Mouse (Mus musculus): ENCODE data around the gene Zfp59. TPM values are rescaled to one million over a fixed set of nuclear protein-coding genes. Genes with fewer than 3 reads are reported as not detected.
A peak's percentile ranks its signal among the peaks of the same experiment; 100 is the strongest.
"Not testable (repeated sequence)": the region's sequence is repeated elsewhere in the genome, so short reads cannot be mapped to it uniquely, and the experiment has no call there.

The Zfp59 gene
- total and polyA plus RNA-seq, 2 experiments from 2014 or later, result 3.6 to 5.5 TPM

DNA sequence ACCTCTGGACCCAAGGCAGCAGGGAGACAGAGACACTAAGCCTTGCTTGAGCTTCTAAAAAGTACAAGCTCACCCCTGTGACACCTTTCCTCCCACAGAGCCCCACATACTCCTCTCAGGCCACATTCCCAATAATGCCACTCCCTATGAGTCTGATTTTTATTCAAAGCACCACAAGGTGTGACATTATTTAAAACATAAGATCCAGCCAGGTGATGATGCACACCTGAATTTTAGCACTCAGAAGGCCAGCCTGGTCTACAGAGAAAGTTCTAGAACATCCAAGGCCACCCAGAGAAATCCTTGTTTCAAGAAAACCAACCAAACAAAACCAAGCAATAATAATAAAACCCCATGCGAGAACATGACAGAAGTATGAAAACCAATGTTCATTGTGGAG, 18.8 kb downstream of the Zfp59 start, which contains the start of gene Zfp607a:
TSS of gene Zfp607a (plus strand) at position 301 of the 400 bp plus-strand sequence.
- Histone ChIP-seq H3K36me3 (replicated peaks; ENCODE audit: control insufficient read depth, insufficient read depth, low read length) (peaks cover 7% of the 10 kb centered on the region), H3K4me3 (ENCODE audit: low read depth, low read length) (no peak within 1 kb of the TSS), H3K9me3 (replicated peaks; ENCODE audit: control insufficient read depth, low read length) (no peaks in the 10 kb centered on the region), H3K4me1 (ENCODE audit: control insufficient read depth, insufficient read depth) (peaks cover 6% of the 10 kb centered on the region), H3K27me3 (ENCODE audit: control insufficient read depth, insufficient read depth, low read length) (no peaks in the 10 kb centered on the region), H3K9ac (replicated peaks; ENCODE audit: low read depth, low read length) (no peak within 1 kb of the TSS), H3K4me2 (ENCODE audit: low read depth, low read length) (no peak within 1 kb of the TSS), H3K27ac (ENCODE audit: low read depth) (no peak within 1 kb of the TSS)
- DNase-seq (ENCODE audit: low spot score), result no peak
- no peak for TF ChIP-seq EP300 (IDR thresholded peaks at IDR 0.05; ENCODE audit: low read depth)
- no peak for TF ChIP-seq CTCF (IDR thresholded peaks at IDR 0.05; ENCODE audit: low read depth)
- 100% methylated on average over 1 of the region's 1 CpGs for WGBS
- ATAC-seq (ENCODE audit: insufficient read depth, low read depth), result no peak

- ATAC-seq (ENCODE audit: insufficient read depth, low read depth) (peak; percentile 59), DNase-seq (ENCODE audit: low spot score) (peak; percentile 70)
- peak overlapping the region; percentile 66 for H3K4me2 ChIP-seq (ENCODE audit: low read depth, low read length)
- no peaks in the 10 kb centered on the region for H3K9me3 ChIP-seq (replicated peaks; ENCODE audit: control insufficient read depth, low read length)
- TF ChIP-seq CTCF (IDR thresholded peaks at IDR 0.05; ENCODE audit: low read depth), result no peak
- no peak for TF ChIP-seq EP300 (IDR thresholded peaks at IDR 0.05; ENCODE audit: low read depth)
- H3K27me3 ChIP-seq (ENCODE audit: control insufficient read depth, insufficient read depth, low read length), result no peaks in the 10 kb centered on the region
- WGBS, result 9% methylated on average over 10 of the region's 10 CpGs
- peaks cover 6% of the 10 kb centered on the region for H3K4me1 ChIP-seq (ENCODE audit: control insufficient read depth, insufficient read depth)
- H3K36me3 ChIP-seq (replicated peaks; ENCODE audit: control insufficient read depth, insufficient read depth, low read length), result peaks cover 11% of the 10 kb centered on the region
- peak overlapping the region; percentile 69 for H3K4me3 ChIP-seq (ENCODE audit: low read depth, low read length)
- peak overlapping the region; percentile 73 for H3K9ac ChIP-seq (replicated peaks; ENCODE audit: low read depth, low read length)
- peak overlapping the region; percentile 87 for H3K27ac ChIP-seq (ENCODE audit: low read depth)
These were observed 21.2 kb downstream of the Zfp59 start for GRCm38 (mm10) chr7:27859301-27860251.

- H3K36me3 ChIP-seq (replicated peaks; ENCODE audit: control insufficient read depth, insufficient read depth, low read length), result peaks cover 20% of the 10 kb centered on the region
- no peaks in the 10 kb centered on the region for H3K9me3 ChIP-seq (replicated peaks; ENCODE audit: control insufficient read depth, low read length)
- under 1% methylated on average over 22 of the region's 22 CpGs for WGBS
- peaks cover 6% of the 10 kb centered on the region for H3K4me1 ChIP-seq (ENCODE audit: control insufficient read depth, insufficient read depth)
- H3K27ac ChIP-seq (ENCODE audit: low read depth), result peak overlapping the region; percentile 87
- H3K4me3 ChIP-seq (ENCODE audit: low read depth, low read length), result peak overlapping the region; percentile 69
- peak; percentile 92 for ATAC-seq (ENCODE audit: insufficient read depth, low read depth)
- TF ChIP-seq EP300 (IDR thresholded peaks at IDR 0.05; ENCODE audit: low read depth) (no peak), CTCF (IDR thresholded peaks at IDR 0.05; ENCODE audit: low read depth) (no peak)
- peak; percentile 85 for DNase-seq (ENCODE audit: low spot score)
- H3K27me3 ChIP-seq (ENCODE audit: control insufficient read depth, insufficient read depth, low read length), result no peaks in the 10 kb centered on the region
- peak overlapping the region; percentile 73 for H3K9ac ChIP-seq (replicated peaks; ENCODE audit: low read depth, low read length)
- H3K4me2 ChIP-seq (ENCODE audit: low read depth, low read length), result peak overlapping the region; percentile 66
These were observed 22.2 kb downstream of the Zfp59 start for GRCm38 (mm10) chr7:27860396-27861235.

- not testable (repeated sequence) for H3K27me3 ChIP-seq (ENCODE audit: control insufficient read depth, insufficient read depth, low read length); ATAC-seq (ENCODE audit: insufficient read depth, low read depth); H3K4me2 ChIP-seq (ENCODE audit: low read depth, low read length); H3K9me3 ChIP-seq (replicated peaks; ENCODE audit: control insufficient read depth, low read length); H3K9ac ChIP-seq (replicated peaks; ENCODE audit: low read depth, low read length); DNase-seq (ENCODE audit: low spot score); H3K27ac ChIP-seq (ENCODE audit: low read depth); H3K4me1 ChIP-seq (ENCODE audit: control insufficient read depth, insufficient read depth); H3K4me3 ChIP-seq (ENCODE audit: low read depth, low read length)
- 67% methylated on average over 5 of the region's 5 CpGs for WGBS
- H3K36me3 ChIP-seq (replicated peaks; ENCODE audit: control insufficient read depth, insufficient read depth, low read length), result peaks cover 32% of the 10 kb centered on the region
These were observed 24.2 kb downstream of the Zfp59 start for GRCm38 (mm10) chr7:27862578-27862977.

- 59% methylated on average over 4 of the region's 4 CpGs for WGBS
- ATAC-seq (ENCODE audit: insufficient read depth, low read depth), result peak; percentile 49; the same call in 1 of the 2 replicates
- DNase-seq (ENCODE audit: low spot score), result peak; percentile 46
These were observed 43.3 kb downstream of the Zfp59 start for GRCm38 (mm10) chr7:27881721-27882120.

More at GRCm38 (mm10) chr7:27881721-27882120, 43.3 kb downstream of the Zfp59 start:
- Histone ChIP-seq H3K9me3 (replicated peaks; ENCODE audit: control insufficient read depth, low read length) (no peaks in the 10 kb centered on the region), H3K27ac (ENCODE audit: low read depth) (peak overlapping the region; percentile 27), H3K4me2 (ENCODE audit: low read depth, low read length) (no peak overlapping the region), H3K4me1 (ENCODE audit: control insufficient read depth, insufficient read depth) (no peaks in the 10 kb centered on the region), H3K36me3 (replicated peaks; ENCODE audit: control insufficient read depth, insufficient read depth, low read length) (peaks cover 41% of the 10 kb centered on the region), H3K9ac (replicated peaks; ENCODE audit: low read depth, low read length) (no peak overlapping the region), H3K4me3 (ENCODE audit: low read depth, low read length) (no peak overlapping the region), H3K27me3 (ENCODE audit: control insufficient read depth, insufficient read depth, low read length) (no peaks in the 10 kb centered on the region)
- no peak for TF ChIP-seq CTCF (IDR thresholded peaks at IDR 0.05; ENCODE audit: low read depth)
- no peak for TF ChIP-seq EP300 (IDR thresholded peaks at IDR 0.05; ENCODE audit: low read depth)
